Mouse (Mus musculus): ENCODE data around the gene Egfl6.

Egfl6 gene

GRCm38 (mm10) chrX:166584947-166585824, at the start of gene Egfl6:
Gene Egfl6, minus strand, starts transcription at chrX:166585720.
- peak; percentile 17 for DNase-seq

DNA sequence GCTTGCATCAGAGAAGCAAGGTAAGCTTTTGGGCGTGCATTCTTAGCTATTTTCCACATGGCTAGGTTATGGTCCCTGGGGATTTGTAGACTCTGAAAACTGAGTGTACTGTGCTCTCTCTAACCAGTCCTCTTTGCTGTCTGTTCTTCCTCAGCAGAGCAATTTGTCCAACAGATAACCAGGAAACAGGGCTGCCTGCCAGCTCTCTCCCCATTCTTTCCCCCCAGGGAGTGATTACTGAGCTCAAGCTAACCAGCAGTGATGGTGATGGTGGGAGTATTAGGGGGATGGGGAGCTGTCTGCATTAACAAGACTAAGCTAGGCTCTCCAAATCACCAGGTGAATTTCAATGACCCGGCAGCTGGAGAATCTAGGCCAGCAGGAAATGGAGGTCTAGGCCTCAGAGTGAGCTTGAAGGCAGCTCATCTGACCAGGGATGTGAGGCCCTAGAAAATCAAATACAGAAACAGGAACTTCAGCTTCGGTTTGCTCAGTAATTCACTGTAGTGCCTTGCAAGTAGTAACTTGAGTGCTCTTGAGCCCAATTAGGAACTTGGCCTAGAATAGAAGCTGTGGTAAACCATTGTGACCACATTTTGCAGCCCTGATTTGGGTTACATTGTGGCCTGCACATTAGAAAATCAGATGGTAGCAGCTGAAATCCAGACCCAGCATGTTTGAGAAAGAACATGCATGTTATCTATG, 41.5 kb upstream of the Egfl6 start:
- no peak for DNase-seq

DNA sequence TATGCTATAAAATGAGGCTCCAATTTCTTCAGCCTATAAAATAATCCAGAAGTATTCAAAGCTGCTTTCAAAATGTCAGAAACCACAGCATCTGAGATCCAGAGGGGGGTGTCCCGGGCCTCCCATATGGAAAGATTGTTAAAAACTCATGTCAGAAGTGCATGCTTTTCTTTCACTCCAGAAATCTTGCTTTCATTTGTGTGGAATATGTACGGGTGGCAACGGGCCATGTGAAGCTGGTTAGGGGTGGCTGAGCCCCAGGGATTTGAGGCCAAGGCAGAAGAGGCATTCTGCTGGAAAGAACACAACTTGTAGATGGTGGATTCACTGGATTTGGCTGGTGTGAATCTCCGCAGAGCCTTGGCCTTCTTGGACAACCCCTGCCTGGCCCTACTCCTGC, 40.7 kb upstream of the Egfl6 start:
- no peak for DNase-seq

GRCm38 (mm10) chrX:166623176-166623575, 37.7 kb upstream of the Egfl6 start:
- no peak for DNase-seq

- no peak for DNase-seq
These were observed 36.2 kb upstream of the Egfl6 start for GRCm38 (mm10) chrX:166621560-166622301.

DNA sequence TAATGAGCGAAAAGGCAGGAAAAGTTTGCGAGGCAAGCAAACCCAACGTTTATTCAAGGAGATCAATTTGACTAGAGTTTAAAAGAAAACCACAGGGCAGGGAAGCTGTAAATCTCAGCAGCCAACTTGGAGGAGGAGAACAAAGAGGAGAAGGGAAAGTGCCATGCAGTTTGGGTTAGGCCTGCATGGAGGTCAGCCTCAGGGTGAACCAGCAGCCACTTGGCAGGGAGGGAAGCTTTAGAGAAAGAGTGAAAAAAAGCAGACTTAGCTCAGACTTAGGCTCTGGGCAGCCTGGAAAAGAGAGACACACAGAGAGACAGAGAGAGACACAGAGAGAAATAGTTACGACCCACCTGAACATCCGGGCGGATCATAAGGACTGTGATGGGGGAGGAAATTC, 35.4 kb upstream of the Egfl6 start:
- no peak for DNase-seq

- no peak for DNase-seq
These were observed 33.6 kb upstream of the Egfl6 start for GRCm38 (mm10) chrX:166619084-166619483.

GRCm38 (mm10) chrX:166615191-166615590, 29.7 kb upstream of the Egfl6 start:
- no peak for DNase-seq

DNA sequence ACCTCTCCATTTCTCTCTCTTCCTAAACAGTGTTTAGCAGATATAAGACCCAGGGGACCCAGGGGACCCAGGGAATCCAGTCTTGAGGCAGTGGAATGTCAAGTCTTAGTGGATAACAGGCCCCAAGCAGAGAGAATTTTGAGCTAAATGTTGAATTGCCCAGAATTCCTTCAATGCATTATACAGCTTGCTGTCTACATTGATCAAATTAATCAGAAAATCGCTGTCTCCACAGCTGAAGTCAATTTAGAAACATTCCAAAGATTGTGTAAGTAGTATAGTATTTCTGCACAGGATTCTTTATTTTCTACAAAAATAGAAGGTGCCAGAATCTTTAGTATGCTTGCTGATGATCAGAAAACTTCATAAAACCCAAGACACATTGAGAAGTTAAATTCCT, 9.4 kb downstream of the Egfl6 start:
- no peak for DNase-seq

GRCm38 (mm10) chrX:166565983-166566382, 19.5 kb downstream of the Egfl6 start:
- peak; percentile 26 for DNase-seq

- DNase-seq = no peak
These were observed 20.1 kb downstream of the Egfl6 start for GRCm38 (mm10) chrX:166565401-166565800.

GRCm38 (mm10) chrX:166564900-166565299, 20.6 kb downstream of the Egfl6 start:
- no peak for DNase-seq

GRCm38 (mm10) chrX:166559333-166559732, 26.2 kb downstream of the Egfl6 start:
- no peak for DNase-seq

DNA sequence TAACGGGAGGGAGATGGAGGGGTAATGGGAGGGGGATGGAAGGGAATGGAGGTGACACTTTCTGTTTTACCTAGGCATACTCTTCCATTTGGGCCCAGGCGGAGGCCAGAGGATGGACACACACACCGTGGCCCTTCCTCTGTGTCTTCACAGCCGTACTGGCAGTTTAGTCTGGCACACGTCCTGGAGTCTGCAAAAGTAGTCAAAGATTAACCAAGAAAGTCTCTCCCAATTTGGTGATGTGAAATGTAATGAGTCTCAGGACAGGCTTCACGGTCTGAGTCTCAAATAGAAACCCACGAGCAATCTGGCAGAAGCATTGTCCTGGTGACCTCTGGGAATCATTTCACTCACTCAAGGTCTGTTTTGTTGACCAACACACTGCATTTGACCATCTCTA, 33.2 kb downstream of the Egfl6 start:
- DNase-seq = peak; percentile 36

DNA sequence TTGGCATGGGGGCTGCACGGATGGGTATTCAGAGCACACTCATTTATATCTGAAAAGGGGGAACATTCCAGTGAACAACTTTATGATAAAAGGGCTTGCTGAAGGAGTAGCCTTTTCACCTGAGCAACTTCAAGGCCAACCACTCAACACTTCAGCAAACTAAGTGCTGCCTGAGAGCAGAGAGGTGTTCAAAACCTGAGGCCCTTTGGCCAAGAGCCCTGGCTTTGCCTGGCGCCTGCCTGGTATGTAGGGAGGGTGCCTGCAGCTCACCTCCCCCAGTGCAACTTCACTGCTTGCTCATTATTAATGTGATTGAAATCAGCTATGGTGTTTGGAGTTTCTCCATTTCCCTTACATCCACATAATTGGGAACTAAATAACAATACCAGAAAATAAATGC, 39.0 kb downstream of the Egfl6 start:
- no peak for DNase-seq

DNA sequence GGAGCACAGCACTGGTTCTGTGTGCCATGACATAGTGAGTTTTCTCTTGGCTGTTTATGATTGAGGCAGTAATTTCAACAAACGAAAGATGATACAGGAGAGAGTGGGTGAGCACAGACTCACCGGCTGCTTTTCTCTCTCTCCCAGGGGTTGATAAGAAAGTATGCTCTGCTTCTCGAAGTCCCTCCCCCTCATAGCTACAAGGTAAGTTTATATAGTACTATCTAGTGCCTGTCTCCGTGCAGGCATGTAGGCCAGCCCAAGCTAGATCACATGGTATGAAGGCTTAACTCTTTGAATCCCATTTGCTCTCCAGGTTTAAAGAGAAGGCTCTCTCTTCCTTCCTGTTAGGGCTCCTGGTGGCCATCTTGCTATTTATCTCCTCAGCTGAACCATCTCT, 50.4 kb downstream of the Egfl6 start:
- DNase-seq = no peak

DNA sequence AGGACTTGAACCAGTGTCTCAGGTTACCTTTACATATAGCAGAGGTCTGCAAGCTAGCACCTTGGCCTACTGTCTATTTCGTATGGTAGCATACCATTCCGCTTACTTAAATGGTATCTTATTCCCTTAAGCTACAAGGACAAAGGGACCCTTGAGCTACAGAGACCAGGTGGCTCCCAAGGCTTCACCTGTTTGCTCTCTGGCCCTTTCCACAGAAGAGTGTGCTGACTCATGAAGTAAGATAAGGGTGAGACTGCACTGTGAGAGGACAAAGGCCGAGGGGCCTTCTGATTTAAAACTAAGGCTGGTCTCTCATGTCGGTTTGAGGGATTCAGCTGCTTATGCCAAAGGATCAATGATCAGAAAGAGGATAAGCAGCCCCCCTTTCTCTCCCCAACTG, 52.1 kb downstream of the Egfl6 start:
- DNase-seq = no peak

GRCm38 (mm10) chrX:166531671-166532070, 53.8 kb downstream of the Egfl6 start:
- no peak for DNase-seq

DNA sequence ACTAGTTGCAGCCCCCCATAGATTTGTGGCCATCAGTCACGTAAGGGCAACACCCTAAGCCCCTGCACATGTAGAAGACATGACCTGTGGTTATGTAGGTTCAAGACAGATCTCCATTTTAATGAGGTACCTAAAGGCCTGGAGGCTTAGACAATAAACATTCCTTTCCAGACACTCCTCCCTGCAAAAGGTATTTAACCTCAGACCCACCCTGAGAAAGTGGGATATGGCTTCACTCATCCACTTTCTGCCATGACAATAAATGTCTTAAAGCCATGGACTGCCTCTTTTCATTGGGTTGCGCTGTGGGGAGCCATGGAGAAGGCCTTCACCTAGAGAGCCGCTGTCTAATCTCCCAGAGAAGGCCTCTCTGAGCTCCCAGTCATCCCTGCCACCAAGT, 57.4 kb downstream of the Egfl6 start:
- no peak for DNase-seq

DNA sequence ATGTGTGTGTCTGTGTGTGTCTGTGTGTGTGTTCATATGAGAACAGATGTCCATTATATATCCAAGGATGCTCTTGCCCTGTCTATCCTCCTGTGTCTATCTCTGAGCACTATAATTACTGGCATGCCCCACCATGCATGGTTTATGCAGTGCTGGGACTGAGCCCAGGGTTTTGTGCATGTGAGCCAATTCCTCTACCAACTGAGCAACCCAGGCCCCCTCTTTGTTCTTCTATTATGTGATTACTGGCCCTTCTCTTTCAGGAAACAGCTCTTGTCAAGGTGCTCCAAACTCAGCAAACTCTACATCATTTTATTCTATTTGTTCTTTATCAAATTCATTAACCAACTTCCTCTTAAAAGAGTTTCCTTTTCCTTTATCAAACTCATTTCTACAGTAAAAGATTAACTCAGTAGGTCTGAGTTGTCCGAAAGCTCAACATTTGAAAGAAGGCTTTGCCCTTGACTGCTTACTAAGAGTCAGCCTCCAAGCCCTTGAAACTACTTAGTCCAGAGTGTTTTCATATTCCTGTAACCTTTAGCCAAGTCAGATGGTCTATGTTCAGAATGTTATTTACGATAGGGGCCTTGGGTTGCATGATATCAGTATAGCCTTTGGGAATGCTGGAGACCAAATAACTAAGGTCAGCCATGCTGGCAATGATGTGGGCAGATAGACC, 59.7 kb downstream of the Egfl6 start:
- no peak for DNase-seq

DNA sequence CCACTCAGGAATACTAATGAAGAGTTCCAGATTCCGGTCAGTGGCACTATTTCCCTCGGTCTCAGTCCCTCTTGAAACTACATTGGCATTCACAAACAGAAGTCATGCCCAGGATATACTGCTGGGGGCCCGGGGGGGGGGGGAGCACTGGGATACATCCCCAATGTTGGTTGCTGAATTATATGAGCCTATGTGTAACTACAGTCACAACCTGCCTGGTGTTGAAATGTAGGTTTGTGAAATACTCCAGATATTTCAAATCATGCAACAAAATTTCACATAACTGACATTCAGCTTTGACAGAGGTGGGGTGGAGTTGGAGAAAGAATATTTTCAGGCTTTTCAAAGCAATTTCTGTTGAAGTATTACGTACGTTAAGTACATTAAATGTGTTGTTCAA, 64.7 kb downstream of the Egfl6 start:
- DNase-seq = no peak

GRCm38 (mm10) chrX:166518345-166518744, 67.2 kb downstream of the Egfl6 start, which contains the start of gene Tceanc:
Gene Tceanc, minus strand, starts transcription at chrX:166518567.
- DNase-seq = no peak

- no peak for DNase-seq
These were observed 68.9 kb downstream of the Egfl6 start for GRCm38 (mm10) chrX:166516631-166517030.

Measured in kidney, adult 11 months (tissue).